Mouse (Mus musculus) G1E (cell line): ENCODE measurements at regions not wholly inside any gene's neighbourhood (a gene's known extent, or its start where the extent isn't known, plus 50 kb on each side); places are given as distances from the start of the nearest gene placed in this dataset.

Source experiments
- CTCF ChIP-seq: IDR thresholded peaks from 2 replicates; pipeline ENCODE4 v1.5.1; 2012; ENCODE audit warnings: low read depth, low read length, inconsistent platforms, mixed read lengths
- GATA1 ChIP-seq: IDR thresholded peaks from 2 replicates; pipeline ENCODE4 v1.6.1; 2012; ENCODE audit warnings: borderline replicate concordance, low read length, inconsistent platforms, mixed read lengths
- TAL1 ChIP-seq: conservative IDR thresholded peaks from 2 replicates; pipeline ENCODE4 v1.6.1; 2012; ENCODE audit warnings: low read depth, low read length, inconsistent platforms, mixed read lengths

DNA sequence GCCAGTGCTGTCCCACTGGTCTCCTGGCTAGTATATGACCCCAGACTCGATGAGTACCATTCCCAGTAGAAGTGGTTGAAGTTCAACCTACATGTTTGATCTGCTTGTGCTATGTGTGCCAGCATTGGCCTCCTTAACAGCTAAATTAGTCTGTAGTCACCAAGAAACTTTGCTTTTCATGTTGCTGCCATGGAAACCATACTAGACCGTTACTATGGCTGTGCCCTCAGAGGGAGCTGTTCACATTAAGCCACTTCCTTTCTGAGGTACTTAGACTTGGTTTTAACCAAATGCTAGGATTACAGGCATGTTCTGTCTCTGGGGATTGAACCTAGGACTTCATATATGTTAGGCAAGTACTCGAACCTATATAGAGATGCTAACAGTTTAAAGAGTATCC is 191.8 kb upstream of the Nabp1 start:
- no peak for TF ChIP-seq CTCF
- no peak for TF ChIP-seq GATA1
- no peak for TF ChIP-seq TAL1
